Mouse (Mus musculus): ENCODE results near the gene Slc43a2. TPM values are rescaled to one million over a fixed set of nuclear protein-coding genes. Genes with fewer than 3 reads are reported as not detected.

The Slc43a2 gene
- 10 to 100 TPM; 50.3 to 59.4 TPM for total RNA-seq (2021)

DNA sequence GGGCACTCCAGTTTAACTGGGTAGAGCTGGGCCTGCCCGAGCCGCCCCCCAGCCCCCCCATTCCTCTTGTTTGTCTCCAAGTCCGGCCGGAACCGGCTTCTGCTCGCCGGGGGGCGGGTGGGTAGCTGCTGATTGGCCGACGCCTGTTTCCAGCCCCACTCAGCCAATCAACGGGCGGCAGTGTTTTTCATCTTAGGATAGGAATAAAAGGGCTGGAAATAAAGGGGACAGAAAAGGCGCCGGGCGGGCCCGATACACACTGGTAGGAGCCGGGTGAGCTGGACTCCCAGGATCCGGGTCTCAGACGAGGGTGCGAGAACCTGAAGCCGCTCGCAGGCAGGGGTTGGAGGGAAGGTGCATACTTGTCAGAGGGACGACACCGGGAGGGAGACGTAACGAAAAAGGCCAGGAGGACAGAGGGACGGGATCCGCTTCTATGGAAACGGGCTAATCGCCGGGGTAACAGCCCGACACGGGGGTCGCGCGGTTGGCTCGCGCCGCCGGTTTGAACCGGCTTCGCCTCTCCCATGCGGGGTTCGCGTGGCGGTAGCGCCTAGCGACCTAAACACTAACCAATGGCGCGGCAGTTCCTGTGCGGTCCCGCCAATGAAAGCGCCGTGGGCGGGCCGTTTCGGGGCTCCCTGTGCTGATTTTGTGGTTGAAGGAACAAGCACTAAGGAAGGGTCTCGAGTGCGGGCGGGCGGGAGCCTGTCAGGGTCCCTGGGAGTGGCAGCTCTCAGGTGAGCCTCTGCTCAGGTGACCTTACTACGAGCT is at the start of gene Slc43a2:
Slc43a2 (plus strand) TSS at position 226 of the 774 bp plus-strand sequence.
- peak; percentile 97 to 99 for DNase-seq (ENCODE audit: low spot score in 2 of 2)
- intact Hi-C loops (cut with DNase I), result no loop called here

- no peak for DNase-seq (ENCODE audit: low spot score in 2 of 2)
- intact Hi-C loops (cut with DNase I), result no loop called here
Measured at GRCm38 (mm10) chr11:75486192-75486591, 45.3 kb upstream of the Slc43a2 start.

DNA sequence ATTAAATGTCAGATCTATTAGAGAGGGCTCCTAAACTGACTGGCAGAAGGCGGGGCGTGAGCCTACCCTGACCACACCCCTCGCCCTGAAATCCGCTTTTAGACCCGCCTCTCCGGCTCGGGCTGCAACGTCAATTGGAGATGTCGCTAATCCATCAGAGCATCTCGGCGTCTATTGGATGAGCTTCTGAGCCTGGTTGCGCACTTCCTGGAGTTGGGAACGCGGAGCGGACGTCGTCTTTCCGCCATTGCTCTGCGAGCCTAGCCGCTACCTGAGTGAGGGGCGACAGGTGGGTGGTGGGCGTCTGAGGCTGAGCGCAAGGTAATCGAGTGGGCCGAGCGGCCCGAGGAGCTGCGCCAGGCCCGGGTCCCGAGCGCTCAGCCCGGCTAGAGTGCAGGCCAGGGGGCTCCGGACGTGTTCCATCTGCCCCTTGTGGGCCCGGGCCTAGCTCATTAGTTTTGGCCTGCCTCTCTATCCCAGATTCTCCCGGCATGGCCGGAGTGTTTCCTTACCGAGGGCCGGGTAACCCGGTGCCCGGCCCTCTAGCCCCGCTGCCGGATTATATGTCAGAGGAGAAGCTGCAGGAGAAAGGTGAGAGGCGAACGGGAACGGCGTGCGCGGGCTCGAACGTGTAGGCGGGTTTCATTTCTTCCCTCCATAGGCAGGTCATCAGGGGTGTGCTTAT is 44.8 kb upstream of the Slc43a2 start, which contains the start of gene Prpf8:
Prpf8 (plus strand) TSS at position 216 of the 685 bp plus-strand sequence.
- intact Hi-C loops (cut with DNase I), result no loop called here
- DNase-seq (ENCODE audit: low spot score in 2 of 2), result peak; percentile 98 to 99

GRCm38 (mm10) chr11:75487496-75487895 is 44.0 kb upstream of the Slc43a2 start:
- DNase-seq (ENCODE audit: low spot score in 2 of 2), result no peak
- intact Hi-C loops (cut with DNase I), result no loop called here

GRCm38 (mm10) chr11:75494296-75495049 is 37.0 kb upstream of the Slc43a2 start:
- intact Hi-C loops (cut with DNase I), result no loop called here
- no peak for DNase-seq (ENCODE audit: low spot score in 2 of 2)

GRCm38 (mm10) chr11:75498126-75498525 is 33.4 kb upstream of the Slc43a2 start:
- no peak for DNase-seq (ENCODE audit: low spot score in 2 of 2)
- intact Hi-C loops (cut with DNase I), result no loop called here

DNA sequence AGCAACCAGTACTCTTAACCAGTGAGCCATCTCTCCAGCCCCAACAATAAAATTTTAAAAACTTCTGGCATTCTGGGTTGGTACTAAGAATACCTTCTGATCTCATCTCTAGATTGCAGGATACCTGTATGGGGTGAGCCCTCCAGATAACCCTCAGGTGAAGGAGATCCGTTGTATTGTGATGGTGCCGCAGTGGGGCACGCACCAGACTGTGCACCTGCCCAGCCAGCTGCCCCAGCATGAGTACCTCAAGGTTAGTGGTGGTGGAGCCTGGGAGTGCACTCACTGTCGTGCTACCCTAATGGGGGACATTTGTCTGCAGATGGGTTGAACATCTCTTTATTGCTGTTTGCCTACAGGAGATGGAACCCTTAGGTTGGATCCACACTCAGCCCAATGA is 23.3 kb upstream of the Slc43a2 start:
- DNase-seq (ENCODE audit: low spot score in 2 of 2), result no peak
- intact Hi-C loops (cut with DNase I), result no loop called here

- no peak for DNase-seq (ENCODE audit: low spot score in 2 of 2)
- intact Hi-C loops (cut with DNase I), result no loop called here
Measured at GRCm38 (mm10) chr11:75508904-75509303, 22.6 kb upstream of the Slc43a2 start.

DNA sequence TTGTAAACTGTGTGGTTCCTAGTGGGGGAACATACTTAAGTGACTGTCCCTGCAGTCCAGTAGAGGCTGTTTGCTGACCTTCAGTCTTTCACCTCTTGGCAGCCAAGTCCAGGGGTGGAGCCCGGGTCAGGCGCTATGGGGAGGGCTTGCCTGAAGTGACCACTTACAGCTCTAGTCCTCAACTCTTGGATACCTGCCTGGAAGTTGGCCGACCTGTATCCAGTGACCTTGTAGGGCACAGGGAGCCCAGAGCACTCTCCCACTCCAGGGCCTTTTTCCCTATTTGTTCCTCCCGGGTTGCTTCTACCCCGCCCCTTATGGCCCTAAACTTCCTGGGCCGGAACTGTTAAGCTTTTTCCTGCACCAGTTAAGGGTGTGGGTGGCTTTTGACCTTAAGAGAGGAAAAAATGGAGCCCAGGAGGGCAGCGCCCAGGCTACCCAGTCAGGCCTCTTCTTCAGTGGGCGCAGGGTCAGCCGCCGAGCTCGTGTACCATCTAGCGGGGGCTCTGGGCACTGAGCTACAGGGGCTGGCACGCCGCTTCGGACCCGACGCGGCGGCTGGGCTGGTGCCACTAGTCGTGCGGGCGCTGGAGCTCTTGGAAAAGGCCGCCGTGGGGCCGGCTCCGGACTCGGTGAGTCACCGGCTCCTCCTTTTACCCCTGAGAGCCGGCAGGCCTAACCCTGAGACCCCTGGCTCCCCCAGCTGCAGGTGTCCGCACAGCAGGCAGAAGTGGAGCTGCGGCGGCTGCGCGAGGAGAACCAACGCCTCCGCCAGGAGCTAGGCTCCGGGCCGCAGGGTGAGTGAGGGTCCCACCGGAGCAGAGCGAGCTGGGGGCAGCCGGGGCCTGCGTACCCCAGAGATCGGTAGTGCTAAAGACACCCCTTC is 21.5 kb upstream of the Slc43a2 start, which contains the start of gene Rilp:
Rilp (plus strand) TSS at position 354 of the 886 bp plus-strand sequence.
- DNase-seq (ENCODE audit: low spot score in 2 of 2), result peak; percentile 19 to 58
- intact Hi-C loops (cut with DNase I), result loop anchor here (5.0 to 10.0 kb wide), 2 partner anchors 105 to 333 kb away; partner anchors contain the start of gene Ovca2

- intact Hi-C loops (cut with DNase I), result loop anchor here (5.0 to 10.0 kb wide), 2 partner anchors 106 to 333 kb away; partner anchors contain the start of gene Ovca2
- peak; percentile 83 to 90 for DNase-seq (ENCODE audit: low spot score in 2 of 2)
Measured at GRCm38 (mm10) chr11:75510627-75510993, 20.9 kb upstream of the Slc43a2 start.

DNA sequence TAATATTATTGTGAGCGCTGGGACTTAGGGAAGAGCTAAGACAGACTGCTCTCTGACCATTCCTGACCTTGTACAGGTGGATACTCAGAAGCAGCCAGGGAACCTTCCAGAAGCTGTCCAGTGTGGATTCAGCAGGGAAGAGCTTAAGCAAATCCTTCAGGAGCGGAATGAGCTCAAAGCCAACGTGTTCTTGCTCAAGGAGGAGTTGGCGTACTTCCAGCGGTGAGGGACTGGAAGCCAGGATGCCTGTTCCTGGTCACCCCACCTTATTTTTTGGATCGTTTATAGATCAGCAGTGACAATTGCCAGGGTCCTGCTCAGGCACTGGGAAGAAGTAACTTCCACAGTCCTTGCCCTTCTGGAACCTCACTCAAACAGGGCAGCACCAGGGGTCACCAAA is 20.3 kb upstream of the Slc43a2 start:
- no peak for DNase-seq (ENCODE audit: low spot score in 2 of 2)
- intact Hi-C loops (cut with DNase I), result loop anchor here (5.0 to 10.0 kb wide), 2 partner anchors 106 to 334 kb away; partner anchors contain the start of gene Ovca2

- intact Hi-C loops (cut with DNase I), result loop anchor here (5.0 to 10.0 kb wide), 2 partner anchors 108 to 335 kb away; partner anchors contain the start of gene Ovca2
- DNase-seq (ENCODE audit: low spot score in 2 of 2), result no peak
Measured at GRCm38 (mm10) chr11:75512301-75513018, 19.0 kb upstream of the Slc43a2 start.

DNA sequence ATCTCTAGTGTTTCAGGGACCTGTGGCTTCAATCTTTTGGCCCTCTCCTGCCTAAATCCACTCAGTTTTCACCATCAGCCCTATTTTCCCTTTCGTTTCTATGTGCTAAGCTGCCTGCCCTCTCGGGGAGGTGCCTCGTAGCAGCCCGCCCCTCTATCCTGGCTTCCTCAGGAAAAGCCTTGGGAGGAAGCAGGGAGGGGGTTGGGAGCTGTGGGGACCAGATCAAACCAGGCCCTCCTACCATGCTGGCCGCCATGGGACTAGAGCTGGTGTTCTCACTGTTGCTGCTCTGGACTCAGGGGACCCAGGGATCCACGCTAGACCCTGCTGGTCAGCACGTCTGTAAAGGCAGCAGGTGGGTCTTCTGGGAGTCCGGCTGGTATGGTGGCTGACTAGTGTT is 18.2 kb upstream of the Slc43a2 start, which contains the start of gene Scarf1:
Scarf1 (plus strand) TSS at position 205 of the 400 bp plus-strand sequence.
- DNase-seq (ENCODE audit: low spot score in 2 of 2), result no peak
- intact Hi-C loops (cut with DNase I), result loop anchor here (5.0 to 10.0 kb wide), 2 partner anchors 109 to 336 kb away; partner anchors contain the start of gene Ovca2

GRCm38 (mm10) chr11:75515186-75515585 is 16.3 kb upstream of the Slc43a2 start:
- no peak for DNase-seq (ENCODE audit: low spot score in 2 of 2)
- intact Hi-C loops (cut with DNase I), result loop anchor here (10.0 kb wide), 1 partner anchor 110 kb away; no protein-coding TSS in a partner anchor

DNA sequence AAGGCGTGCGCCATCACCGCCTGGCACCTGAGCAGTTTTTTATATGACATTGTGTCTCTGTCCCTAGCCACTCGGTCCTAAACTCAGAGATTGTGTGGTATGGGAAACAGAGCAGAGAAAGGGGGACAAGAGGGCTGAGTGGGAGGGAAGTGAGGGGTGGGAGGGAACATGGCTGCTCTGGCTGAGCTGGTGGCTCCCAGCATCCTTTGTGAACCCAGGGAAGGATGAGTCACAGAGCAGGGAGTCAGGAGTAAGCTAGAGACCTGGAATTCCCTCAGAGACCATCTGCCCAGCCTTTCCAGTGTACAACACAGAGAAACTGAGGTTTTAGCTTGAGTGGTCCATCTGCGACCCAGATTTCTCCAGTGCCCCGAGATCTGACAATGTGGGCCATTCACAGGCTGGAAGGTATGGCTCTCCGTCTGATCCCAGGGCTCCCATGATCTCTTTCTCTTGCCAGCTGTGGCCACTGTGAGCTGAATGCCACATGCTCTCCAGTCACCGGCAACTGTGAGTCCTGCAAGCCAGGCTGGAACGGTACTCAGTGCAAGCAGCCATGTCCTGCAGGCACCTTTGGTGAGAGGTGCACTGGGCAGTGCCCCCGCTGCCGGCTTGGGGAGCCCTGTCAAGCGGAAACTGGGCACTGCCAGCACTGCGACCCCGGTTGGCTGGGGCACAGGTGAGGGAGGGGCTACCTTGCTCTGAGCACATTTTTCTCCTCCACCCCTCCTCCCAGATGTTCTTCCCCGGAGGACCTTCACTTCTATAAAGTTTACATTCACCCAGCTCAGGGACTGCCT is 11.5 kb upstream of the Slc43a2 start:
- DNase-seq (ENCODE audit: low spot score in 2 of 2), result peak in 1 of 2 experiments; percentile 67
- intact Hi-C loops (cut with DNase I), result loop anchor here (10.0 kb wide), 1 partner anchor 115 kb away; no protein-coding TSS in a partner anchor

DNA sequence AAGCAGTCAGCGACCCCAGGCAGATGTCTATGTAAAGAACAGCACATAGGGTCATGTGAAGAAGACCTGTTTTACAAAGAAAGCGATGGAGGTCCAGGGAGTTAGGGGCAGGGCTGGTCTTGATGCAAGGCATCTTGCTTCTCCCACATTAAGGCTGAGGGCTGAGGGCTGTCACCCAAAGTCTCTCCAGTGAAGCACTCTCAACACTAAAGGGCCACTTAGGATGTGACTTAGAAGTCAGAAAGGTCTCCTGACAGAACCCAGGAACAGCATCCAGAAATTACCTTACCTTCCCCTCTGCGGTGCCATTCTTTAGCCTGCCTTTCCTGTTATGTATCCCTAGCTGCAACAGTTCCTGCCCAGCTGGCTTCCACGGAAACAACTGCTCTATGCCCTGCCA is 9.9 kb upstream of the Slc43a2 start:
- no peak for DNase-seq (ENCODE audit: low spot score in 2 of 2)
- intact Hi-C loops (cut with DNase I), result no loop called here

GRCm38 (mm10) chr11:75522793-75523192 is 8.7 kb upstream of the Slc43a2 start:
- no peak for DNase-seq (ENCODE audit: low spot score in 2 of 2)
- intact Hi-C loops (cut with DNase I), result no loop called here
